Mouse (Mus musculus) urinary bladder, adult 18-20 months (tissue): ENCODE results near the gene Als2cr12.
"Not testable (repeated sequence)": the region's sequence is repeated elsewhere in the genome, so short reads cannot be mapped to it uniquely, and the experiment has no call there.

Experiments used
- DNase-seq, 2 experiments: peaks; one replicate each; pipeline ENCODE4 v3.0.0; 2022; ENCODE audit warnings: low spot score in 2 of 2, mixed read lengths in 2 of 2

Gene Als2cr12

DNA sequence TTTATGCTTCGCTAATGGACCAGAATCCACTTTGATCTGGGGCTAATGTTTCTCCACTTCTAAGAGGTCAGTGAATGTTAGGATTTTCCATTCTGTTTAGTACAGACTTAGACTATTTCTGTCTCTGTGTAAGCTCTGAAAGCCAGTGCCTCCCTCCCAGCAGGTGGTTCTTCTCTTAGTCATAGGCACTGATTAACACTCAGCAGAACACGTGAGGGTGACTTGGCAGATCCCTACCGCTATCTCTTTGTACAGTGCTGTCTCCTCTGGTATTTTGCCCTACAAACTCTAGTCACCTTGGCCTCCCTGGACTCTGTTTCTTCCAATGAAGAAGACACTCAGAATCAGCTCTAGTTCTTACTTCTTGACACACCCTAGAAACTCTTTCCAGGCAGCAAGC is 81.4 kb downstream of the Als2cr12 start:
- DNase-seq: peak in 1 of 2 experiments; percentile 16

- peak in 1 of 2 experiments; percentile 15 for DNase-seq
These were observed 82.0 kb downstream of the Als2cr12 start for GRCm38 (mm10) chr1:58613786-58614185.

DNA sequence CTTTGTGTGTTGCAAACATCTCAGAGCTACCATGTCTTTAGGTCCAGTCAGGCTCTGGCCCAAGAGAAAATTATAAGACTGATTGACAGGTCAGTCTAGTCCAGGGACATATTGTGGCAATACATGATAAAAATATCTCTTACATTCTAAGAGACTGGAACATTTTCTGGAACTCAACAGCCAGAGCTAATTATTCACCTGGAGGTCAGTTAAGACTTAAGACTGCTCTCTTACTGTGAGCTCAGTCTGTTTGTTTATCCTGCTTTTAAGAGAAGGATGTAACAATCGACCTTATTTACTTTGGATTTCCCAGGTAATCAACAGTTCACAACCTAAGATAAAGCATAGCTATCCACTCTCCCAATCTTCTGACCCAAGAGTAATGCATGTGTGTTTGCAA is 85.2 kb downstream of the Als2cr12 start:
- no peak for DNase-seq

- peak in 1 of 2 experiments; percentile 17 for DNase-seq
These were observed 85.6 kb downstream of the Als2cr12 start for GRCm38 (mm10) chr1:58610166-58610565.

- DNase-seq: not testable (repeated sequence)
These were observed 86.2 kb downstream of the Als2cr12 start for GRCm38 (mm10) chr1:58609591-58609990.

DNA sequence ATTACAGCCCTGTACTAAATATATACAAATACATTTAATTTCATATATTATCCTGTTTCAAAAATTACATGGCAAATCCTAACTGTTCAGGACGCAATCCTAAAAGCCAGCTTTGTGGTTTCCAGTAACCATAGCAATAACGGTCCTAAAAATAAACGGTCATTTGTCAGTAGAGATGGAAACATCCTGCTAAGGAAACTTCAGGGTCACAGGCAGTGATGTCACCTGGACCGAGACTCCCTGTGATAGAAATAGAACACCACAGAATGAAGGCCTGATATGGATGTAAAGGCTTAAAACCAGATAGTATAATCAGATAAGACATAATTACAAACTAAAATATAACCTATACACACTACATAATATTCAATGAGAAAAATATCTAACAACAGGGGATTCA is 92.1 kb downstream of the Als2cr12 start:
- DNase-seq: no peak

- DNase-seq: no peak
These were observed 93.1 kb downstream of the Als2cr12 start for GRCm38 (mm10) chr1:58602681-58603080.
